Mouse (Mus musculus) heart, embryonic 15.5 days (tissue): Measurements from ENCODE around the gene Gmpr2. TPM values are rescaled to one million over a fixed set of nuclear protein-coding genes. Genes with fewer than 3 reads are reported as not detected.

Experiments used
- ATAC-seq: fragments of 200-750 bp; cut with Nextera tagmentation; replicated peaks from 2 replicates; pipeline ENCODE4 v1.8.0; 2017; ENCODE audit warnings: low read depth, moderate TSS enrichment; ENCODE audit not compliant: insufficient number of reproducible peaks, insufficient read depth, low FRiP score
- H3K27ac ChIP-seq: fragments of 300-500 bp; sonication (generic); 2 replicates; pipeline ENCODE4 v1.5.1; 2015; ENCODE audit warnings: mild to moderate bottlenecking, inconsistent platforms
- H3K27me3 ChIP-seq: fragments of 300-500 bp; sonication (generic); 2 replicates; pipeline ENCODE4 v1.6.1; 2015; ENCODE audit warnings: inconsistent platforms
- H3K36me3 ChIP-seq: fragments of 300-500 bp; sonication (generic); 2 replicates; pipeline ENCODE4 v1.6.1; 2015; ENCODE audit warnings: mild to moderate bottlenecking, inconsistent platforms
- H3K4me1 ChIP-seq: fragments of 300-500 bp; sonication (generic); replicated peaks from 2 replicates; pipeline ENCODE4 v1.6.1; 2015; ENCODE audit warnings: inconsistent platforms
- H3K4me2 ChIP-seq: fragments of 300-500 bp; sonication (generic); 2 replicates; pipeline ENCODE4 v1.6.1; 2015; ENCODE audit warnings: inconsistent platforms, mild to moderate bottlenecking, moderate library complexity
- H3K4me3 ChIP-seq: fragments of 300-500 bp; sonication (generic); 2 replicates; pipeline ENCODE4 v1.5.1; 2015; ENCODE audit warnings: mild to moderate bottlenecking, inconsistent platforms
- H3K9ac ChIP-seq: fragments of 300-500 bp; sonication (generic); 2 replicates; pipeline ENCODE4 v1.6.1; 2015; ENCODE audit warnings: mild to moderate bottlenecking, inconsistent platforms
- H3K9me3 ChIP-seq: fragments of 300-500 bp; sonication (generic); replicated peaks from 2 replicates; pipeline ENCODE4 v1.6.1; 2016; ENCODE audit warnings: inconsistent platforms
- WGBS: fragments of 180-500 bp; shearing (Covaris S2); methylation state at CpG from one replicate; pipeline ENCODE4 v1.1.7; 2015; ENCODE audit warnings: mixed read lengths; 5-methylcytosine and 5-hydroxymethylcytosine counted together
- polyA plus RNA-seq: library from polyadenylated mRNA; unstranded; fragments of >200 nt; fragmentation: Nextera tagmentation; extraction: Ambion mirVana; gene quantifications from 2 replicates; pipeline ENCODE4 v1.2.1, GENCODE M21; 2015

Gene Gmpr2
- polyA plus RNA-seq, 1 experiment from 2014 or later = 36.0 TPM

- ATAC-seq = no peak
- Histone ChIP-seq H3K4me3 (no peak overlapping the region), H3K27ac (no peak overlapping the region), H3K36me3 (no peaks in the 10 kb centered on the region), H3K9ac (no peak overlapping the region; the same call in 1 of the 2 replicates), H3K27me3 (peaks cover 6% of the 10 kb centered on the region; the same call in 1 of the 2 replicates), H3K4me2 (no peak overlapping the region), H3K4me1 (peaks cover 2% of the 10 kb centered on the region; the same call in 1 of the 2 replicates), H3K9me3 (no peaks in the 10 kb centered on the region)
- 67% methylated on average over 8 of the region's 8 CpGs for WGBS
These were observed 56.3 kb downstream of the Gmpr2 start for GRCm38 (mm10) chr14:55727889-55728685.

Other genes with a start within 250 kb of the Gmpr2 start
- gene Dhrs4, start 193.2 kb upstream of the Gmpr2 start, polyA plus RNA-seq = 60.7 and 69.5 TPM in 2 replicates
- 1.1 and 1.8 TPM in 2 replicates for gene Carmil3, start 181.3 kb upstream of the Gmpr2 start, polyA plus RNA-seq
- 0.30 and 0.34 TPM in 2 replicates for gene Cpne6, start 161.5 kb upstream of the Gmpr2 start, polyA plus RNA-seq
- not detected in 2 replicates for gene Nrl, start 147.0 kb upstream of the Gmpr2 start, polyA plus RNA-seq
- gene Pck2, start 131.7 kb upstream of the Gmpr2 start, polyA plus RNA-seq = 34.2 and 42.5 TPM in 2 replicates
- 66.2 and 70.2 TPM in 2 replicates for gene Dcaf11, start 111.9 kb upstream of the Gmpr2 start, polyA plus RNA-seq
- gene A730061H03Rik, start 111.5 kb upstream of the Gmpr2 start, polyA plus RNA-seq = 0.82 TPM in 1 of 2 replicates, not detected in the other
- 80.5 and 81.7 TPM in 2 replicates for gene Fitm1, start 96.3 kb upstream of the Gmpr2 start, polyA plus RNA-seq
- 206 and 216 TPM in 2 replicates for gene Psme1, start 93.8 kb upstream of the Gmpr2 start, polyA plus RNA-seq
- gene Emc9, start 86.6 kb upstream of the Gmpr2 start, polyA plus RNA-seq = 21.2 and 21.6 TPM in 2 replicates
- gene Psme2, start 80.8 kb upstream of the Gmpr2 start, polyA plus RNA-seq = 203 and 215 TPM in 2 replicates
- 15.8 and 17.4 TPM in 2 replicates for gene Rnf31, start 80.2 kb upstream of the Gmpr2 start, polyA plus RNA-seq
- 9.1 and 13.7 TPM in 2 replicates for gene Irf9, start 68.4 kb upstream of the Gmpr2 start, polyA plus RNA-seq
- gene Rec8, start 53.9 kb upstream of the Gmpr2 start, polyA plus RNA-seq = 6.9 and 7.1 TPM in 2 replicates
- gene Ipo4, start 36.0 kb upstream of the Gmpr2 start, polyA plus RNA-seq = 45.0 and 66.7 TPM in 2 replicates
- 0.74 and 2.1 TPM in 2 replicates for gene Gm49378, start 34.0 kb upstream of the Gmpr2 start, polyA plus RNA-seq
- gene Tm9sf1, start 28.1 kb upstream of the Gmpr2 start, polyA plus RNA-seq = 76.8 and 91.2 TPM in 2 replicates
- gene Tssk4, start 21.8 kb upstream of the Gmpr2 start, polyA plus RNA-seq = 0.31 and 0.36 TPM in 2 replicates
- gene Mdp1, start 11.4 kb upstream of the Gmpr2 start, polyA plus RNA-seq = 84.5 and 90.0 TPM in 2 replicates
- gene Nedd8, start 183 bp downstream of the Gmpr2 start, polyA plus RNA-seq = 448 and 462 TPM in 2 replicates
- gene Tinf2, start 9.9 kb downstream of the Gmpr2 start, polyA plus RNA-seq = 26.1 and 29.2 TPM in 2 replicates
- 0.20 and 0.60 TPM in 2 replicates for gene Tgm1, start 42.0 kb downstream of the Gmpr2 start, polyA plus RNA-seq
- gene Rabggta, start 50.3 kb downstream of the Gmpr2 start, polyA plus RNA-seq = 20.7 and 23.8 TPM in 2 replicates
- gene Dhrs1, start 73.7 kb downstream of the Gmpr2 start, polyA plus RNA-seq = 64.0 and 65.7 TPM in 2 replicates
- 17.9 and 24.4 TPM in 2 replicates for gene Nop9, start 73.8 kb downstream of the Gmpr2 start, polyA plus RNA-seq
- gene Cideb, start 86.5 kb downstream of the Gmpr2 start, polyA plus RNA-seq = 1.2 and 1.6 TPM in 2 replicates
- gene Ltb4r2, start 89.5 kb downstream of the Gmpr2 start, polyA plus RNA-seq = 0.15 and 0.25 TPM in 2 replicates
- gene Ltb4r1, start 94.0 kb downstream of the Gmpr2 start, polyA plus RNA-seq = 0.65 and 0.66 TPM in 2 replicates
- 14.9 and 18.0 TPM in 2 replicates for gene Adcy4, start 112.2 kb downstream of the Gmpr2 start, polyA plus RNA-seq
- 12.6 and 20.7 TPM in 2 replicates for gene Ripk3, start 116.9 kb downstream of the Gmpr2 start, polyA plus RNA-seq
- 10.8 and 15.8 TPM in 2 replicates for gene Nfatc4, start 151.2 kb downstream of the Gmpr2 start, polyA plus RNA-seq
- 12.7 and 15.0 TPM in 2 replicates for gene Nynrin, start 182.1 kb downstream of the Gmpr2 start, polyA plus RNA-seq
- 0.36 and 0.50 TPM in 2 replicates for gene Cbln3, start 212.5 kb downstream of the Gmpr2 start, polyA plus RNA-seq
- 9.2 and 12.6 TPM in 2 replicates for gene Khnyn, start 213.0 kb downstream of the Gmpr2 start, polyA plus RNA-seq
- 45.3 and 60.8 TPM in 2 replicates for gene Sdr39u1, start 228.4 kb downstream of the Gmpr2 start, polyA plus RNA-seq